9 mouse cellular contexts compared by ENCODE assay signal in genomic region chr19:45113791-45114460, GRCm38 (mm10). TPM values are rescaled to one million over a fixed set of nuclear protein-coding genes. Genes with fewer than 3 reads are reported as not detected.
DNase-seq lines count a peak whose midpoint lies in the region; ATAC-seq lines count a peak whose summit lies in the region.
"Had no signal": no experiment of that assay in that cellular context is flagged by ENCODE, and none has a peak within 500 bp of the region (broad histone marks: within the 10 kb centered on the region; RNA-seq: fewer than 3 reads in every experiment).

No protein-coding gene starts in this region.

- 5% methylated on average over 18 of the region's 18 CpGs for WGBS in lung, embryonic 16.5 days
- 5% methylated on average over 18 of the region's 18 CpGs for WGBS in embryonic facial prominence, embryonic 15.5 days
- WGBS in limb, embryonic 13.5 days, result 2% methylated on average over 18 of the region's 18 CpGs
- WGBS in stomach, embryonic 15.5 days, result 5% methylated on average over 18 of the region's 18 CpGs

- H3K9me3 ChIP-seq in lung, embryonic 16.5 days (ENCODE audit: control insufficient read depth, low read length), result no peaks in the 10 kb centered on the region
- H3K9me3 ChIP-seq in embryonic facial prominence, embryonic 15.5 days (replicated peaks), result no peaks in the 10 kb centered on the region
- no peaks in the 10 kb centered on the region for H3K9me3 ChIP-seq in limb, embryonic 13.5 days
- no peaks in the 10 kb centered on the region for H3K9me3 ChIP-seq in stomach, embryonic 15.5 days

- H3K9ac ChIP-seq in lung, embryonic 16.5 days (ENCODE audit: low read length), result 0 out of 2 replicates have a peak overlapping the region, but pooled peaks have one; percentile 34
- no peak overlapping the region for H3K9ac ChIP-seq in embryonic facial prominence, embryonic 15.5 days
- no peak overlapping the region for H3K9ac ChIP-seq in limb, embryonic 13.5 days
- no peak overlapping the region for H3K9ac ChIP-seq in stomach, embryonic 15.5 days

- no peaks in the 10 kb centered on the region; the same call in 1 of the 2 replicates for H3K27me3 ChIP-seq in lung, embryonic 16.5 days (ENCODE audit: control insufficient read depth, insufficient read depth, low read depth, low read length)
- H3K27me3 ChIP-seq in embryonic facial prominence, embryonic 15.5 days, result peaks cover 8% of the 10 kb centered on the region
- H3K27me3 ChIP-seq in limb, embryonic 13.5 days, result peaks cover 23% of the 10 kb centered on the region
- H3K27me3 ChIP-seq in stomach, embryonic 15.5 days (replicated peaks), result 0 out of 2 replicates have a peak, but pooled peaks cover 3% of the 10 kb centered on the region

- no peak for ATAC-seq in lung, embryonic 16.5 days (ENCODE audit: low read depth)
- peak; percentile 39; the same call in 1 of the 2 replicates for ATAC-seq in embryonic facial prominence, embryonic 15.5 days (ENCODE audit: insufficient number of reproducible peaks, low FRiP score, low TSS enrichment, low read depth)
- no peak for ATAC-seq in limb, embryonic 13.5 days (ENCODE audit: low FRiP score, low read depth)
- ATAC-seq in stomach, embryonic 15.5 days (ENCODE audit: insufficient read depth, low FRiP score, low read depth), result peak; percentile 42; the same call in 1 of the 2 replicates

- peaks cover 4% of the 10 kb centered on the region for H3K4me1 ChIP-seq in lung, embryonic 16.5 days (replicated peaks; ENCODE audit: control insufficient read depth, insufficient read depth, low read length)
- H3K4me1 ChIP-seq in embryonic facial prominence, embryonic 15.5 days, result peaks cover 8% of the 10 kb centered on the region
- peaks cover 8% of the 10 kb centered on the region for H3K4me1 ChIP-seq in limb, embryonic 13.5 days
- H3K4me1 ChIP-seq in stomach, embryonic 15.5 days, result peaks cover 9% of the 10 kb centered on the region

- no peak overlapping the region for H3K27ac ChIP-seq in lung, embryonic 16.5 days (ENCODE audit: low read length)
- H3K27ac ChIP-seq in embryonic facial prominence, embryonic 15.5 days (replicated peaks), result no peak overlapping the region
- H3K27ac ChIP-seq in limb, embryonic 13.5 days, result no peak overlapping the region
- no peak overlapping the region for H3K27ac ChIP-seq in stomach, embryonic 15.5 days
- H3K27ac ChIP-seq: macrophage had no signal

- H3K36me3 ChIP-seq in lung, embryonic 16.5 days (ENCODE audit: control insufficient read depth, insufficient read depth, low read length), result no peaks in the 10 kb centered on the region
- no peaks in the 10 kb centered on the region for H3K36me3 ChIP-seq in embryonic facial prominence, embryonic 15.5 days
- H3K36me3 ChIP-seq in limb, embryonic 13.5 days, result no peaks in the 10 kb centered on the region
- no peaks in the 10 kb centered on the region for H3K36me3 ChIP-seq in stomach, embryonic 15.5 days

- H3K4me3 ChIP-seq in lung, embryonic 16.5 days (ENCODE audit: low read length), result no peak overlapping the region
- no peak overlapping the region for H3K4me3 ChIP-seq in embryonic facial prominence, embryonic 15.5 days (replicated peaks)
- no peak overlapping the region for H3K4me3 ChIP-seq in limb, embryonic 13.5 days
- no peak overlapping the region for H3K4me3 ChIP-seq in stomach, embryonic 15.5 days (replicated peaks)

- DNase-seq in lung, adult 18-20 months, result no peak
- DNase-seq in urinary bladder, postnatal 10 days (ENCODE audit: low spot score), result no peak
- no peak for DNase-seq in right cerebral cortex, adult 2 months (ENCODE audit: low spot score in 2 of 2)
- DNase-seq in heart, adult 18-20 months, result no peak

- no peak overlapping the region for H3K4me2 ChIP-seq in lung, embryonic 16.5 days (ENCODE audit: low read depth, low read length)
- no peak overlapping the region for H3K4me2 ChIP-seq in embryonic facial prominence, embryonic 15.5 days (replicated peaks)
- H3K4me2 ChIP-seq in limb, embryonic 13.5 days (replicated peaks), result peak overlapping the region; percentile 12; the same call in 1 of the 2 replicates
- no peak overlapping the region for H3K4me2 ChIP-seq in stomach, embryonic 15.5 days

RNA-seq across cellular contexts. Expression of gene Tlx1, which starts 36.6 kb away (rescaled TPM):
- polyA plus RNA-seq in lung, embryonic 16.5 days (2015; fragmentation: Nextera tagmentation; extraction: Ambion mirVana), result not detected in 2 replicates
- 1.2 and 1.4 TPM in 2 replicates for polyA plus RNA-seq in embryonic facial prominence, embryonic 15.5 days (2015; fragmentation: Nextera tagmentation; extraction: Ambion mirVana)
- 0.38 and 1.1 TPM in 2 replicates for polyA plus RNA-seq in limb, embryonic 13.5 days (2015; fragmentation: Nextera tagmentation; extraction: Ambion mirVana)
- polyA plus RNA-seq in stomach, embryonic 15.5 days (2015; fragmentation: Nextera tagmentation; extraction: Ambion mirVana), result 5.4 and 6.5 TPM in 2 replicates
- not detected for total RNA-seq in heart, adult 18-20 months (2021)
- polyA plus RNA-seq: macrophage had no signal

RNA-seq across cellular contexts. Expression of gene Kazald1, which starts 38.9 kb away (rescaled TPM):
- 6.8 and 9.8 TPM in 2 replicates for polyA plus RNA-seq in lung, embryonic 16.5 days (2015; fragmentation: Nextera tagmentation; extraction: Ambion mirVana)
- polyA plus RNA-seq in embryonic facial prominence, embryonic 15.5 days (2015; fragmentation: Nextera tagmentation; extraction: Ambion mirVana), result 58.2 and 59.1 TPM in 2 replicates
- polyA plus RNA-seq in limb, embryonic 13.5 days (2015; fragmentation: Nextera tagmentation; extraction: Ambion mirVana), result 18.6 and 20.4 TPM in 2 replicates
- polyA plus RNA-seq in stomach, embryonic 15.5 days (2015; fragmentation: Nextera tagmentation; extraction: Ambion mirVana), result 49.2 and 50.1 TPM in 2 replicates
- total RNA-seq in heart, adult 18-20 months (2021), result 1 to 10 TPM; 3.3 to 4.1 TPM

Comparison
In these comparisons a context has a peak if more than half of its experiments do, and no peak if none do; other contexts are left out.
1. ATAC-seq: peak in embryonic facial prominence, embryonic 15.5 days (single experiment) and stomach, embryonic 15.5 days (single experiment); none in lung, embryonic 16.5 days (single experiment) and limb, embryonic 13.5 days (single experiment).